Mouse (Mus musculus): ENCODE data around the gene Pck2. TPM values are rescaled to one million over a fixed set of nuclear protein-coding genes. Genes with fewer than 3 reads are reported as not detected.

The Pck2 gene
- total RNA-seq, 2 experiments from 2014 or later = 29.4 to 39.9 TPM

- no peak for DNase-seq
Observed at GRCm38 (mm10) chr14:55575711-55576110, 35.6 kb downstream of the Pck2 start.

DNA sequence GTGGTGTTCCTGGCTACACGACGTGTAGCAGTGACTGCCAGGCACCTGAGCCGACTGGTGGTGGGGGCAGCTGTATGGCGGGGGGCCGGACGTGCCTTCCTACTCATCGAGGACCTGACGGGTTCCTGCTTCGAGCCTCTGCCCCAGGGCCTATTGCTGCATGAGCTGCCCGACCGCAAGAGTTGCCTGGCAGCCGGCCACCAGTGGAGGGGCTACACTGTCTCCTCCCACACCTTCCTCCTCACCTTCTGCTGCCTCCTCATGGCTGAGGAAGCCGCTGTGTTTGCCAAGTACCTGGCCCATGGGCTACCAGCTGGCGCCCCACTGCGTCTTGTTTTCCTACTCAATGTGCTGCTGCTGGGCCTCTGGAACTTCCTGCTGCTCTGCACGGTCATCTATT is 36.3 kb downstream of the Pck2 start:
- DNase-seq = peak in 1 of 2 experiments; percentile 30

- DNase-seq = peak; percentile 88 to 92
Observed at GRCm38 (mm10) chr14:55577871-55578667, 38.0 kb downstream of the Pck2 start, which contains the start of gene Psme1. Gene Psme1 (plus strand): TSS chr14:55578123.

GRCm38 (mm10) chr14:55578668-55579269 is 38.7 kb downstream of the Pck2 start:
- DNase-seq = peak; percentile 85

DNA sequence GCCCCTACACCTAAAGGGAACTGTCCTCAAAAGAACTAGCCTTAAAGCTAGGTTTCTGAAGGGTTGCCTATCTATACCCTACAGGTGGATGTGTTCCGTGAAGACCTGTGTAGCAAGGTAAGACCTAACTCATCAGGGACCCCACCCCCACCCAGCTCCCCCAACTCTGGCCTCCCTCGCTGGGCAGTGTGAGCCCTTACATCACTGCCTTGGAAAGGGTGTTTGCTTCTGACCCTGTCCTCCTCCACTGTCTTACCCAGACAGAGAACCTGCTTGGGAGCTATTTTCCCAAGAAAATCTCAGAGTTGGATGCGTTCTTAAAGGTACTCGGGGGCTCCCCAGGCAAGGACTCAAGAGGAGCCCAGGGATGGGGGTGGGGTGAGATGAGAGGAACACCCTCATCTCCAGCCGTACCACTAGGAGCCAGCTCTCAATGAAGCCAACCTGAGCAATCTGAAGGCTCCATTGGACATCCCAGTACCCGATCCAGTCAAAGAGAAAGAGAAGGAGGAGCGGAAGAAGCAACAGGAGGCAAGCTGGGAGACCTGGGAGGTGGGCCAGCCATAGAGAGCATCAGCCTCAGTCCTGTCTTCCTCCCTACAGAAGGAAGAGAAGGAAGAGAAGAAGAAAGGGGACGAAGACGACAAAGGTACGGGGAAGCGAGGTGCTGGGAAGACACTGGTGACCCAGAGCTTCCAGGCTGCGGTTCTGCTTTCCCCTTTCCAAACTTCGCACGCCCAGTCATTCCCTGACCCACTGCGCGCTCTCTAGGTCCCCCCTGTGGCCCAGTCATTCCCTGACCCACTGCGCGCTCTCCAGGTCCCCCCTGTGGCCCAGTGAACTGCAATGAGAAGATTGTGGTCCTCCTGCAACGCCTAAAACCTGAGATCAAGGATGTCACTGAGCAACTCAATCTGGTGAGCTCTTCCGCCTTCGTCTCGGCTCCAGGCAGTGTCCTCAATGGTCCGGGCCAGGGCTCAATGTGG is 39.7 kb downstream of the Pck2 start:
- DNase-seq = no peak

GRCm38 (mm10) chr14:55580731-55581130 is 40.7 kb downstream of the Pck2 start:
- DNase-seq = no peak

DNA sequence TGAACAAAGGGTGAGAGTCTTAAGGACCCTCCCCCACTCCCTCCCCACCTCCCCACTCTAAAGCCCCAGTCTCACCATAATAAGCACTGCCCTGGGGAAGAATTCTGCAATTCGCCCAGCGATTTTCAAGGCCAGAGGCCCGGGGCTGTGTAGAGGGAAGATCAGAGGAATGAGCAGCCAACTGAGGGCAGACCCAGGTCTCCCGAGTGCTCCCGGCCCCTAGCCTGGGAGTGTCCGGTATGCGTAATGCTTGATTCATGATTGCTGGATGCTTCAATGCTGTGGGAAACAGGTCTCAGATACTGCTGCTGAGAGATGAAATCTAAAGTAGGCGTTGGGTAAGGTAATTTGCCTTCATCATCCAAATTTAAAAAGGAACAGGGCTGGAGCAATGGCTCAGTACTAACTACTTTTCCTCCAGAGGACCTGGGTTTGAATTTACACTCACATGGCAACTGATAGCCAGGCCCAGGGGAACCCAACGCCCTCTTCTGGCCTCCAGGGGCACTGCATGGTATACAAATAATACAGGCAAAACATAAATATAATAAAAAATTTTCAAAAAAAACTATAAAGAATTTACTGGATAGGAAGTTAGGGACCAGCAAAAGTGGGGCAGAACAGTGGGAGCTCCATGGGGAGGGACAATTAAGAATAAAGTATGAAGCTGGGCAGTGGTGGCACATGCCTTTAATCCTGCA is 42.1 kb downstream of the Pck2 start:
- DNase-seq = peak; percentile 31 to 47

GRCm38 (mm10) chr14:55584303-55584701 is 44.2 kb downstream of the Pck2 start:
- no peak for DNase-seq

GRCm38 (mm10) chr14:55584702-55585565 is 44.9 kb downstream of the Pck2 start, which contains the start of gene Emc9:
Gene Emc9 (minus strand): TSS chr14:55585302.
- peak; percentile 93 to 94 for DNase-seq

DNA sequence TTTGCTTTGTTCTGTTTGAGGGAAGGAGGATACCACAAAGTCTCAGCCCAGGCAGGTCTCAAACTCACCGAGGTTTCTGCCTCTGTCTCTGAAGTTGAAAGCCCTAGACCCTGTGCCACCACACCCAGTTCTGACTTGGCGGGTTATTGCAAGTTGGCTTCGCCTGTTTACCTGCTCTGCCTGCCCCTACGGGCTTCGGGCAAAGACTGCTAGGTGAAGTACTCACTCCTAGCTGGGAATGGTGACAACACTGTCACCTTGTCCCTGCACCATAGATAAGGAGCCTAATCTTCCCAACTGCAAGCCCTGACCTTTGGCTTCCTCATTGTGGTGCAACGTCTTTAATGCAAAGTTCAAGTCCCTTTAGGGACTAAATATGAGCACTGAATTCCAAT is 45.5 kb downstream of the Pck2 start:
- no peak for DNase-seq

GRCm38 (mm10) chr14:55586149-55586548 is 46.1 kb downstream of the Pck2 start:
- no peak for DNase-seq

DNA sequence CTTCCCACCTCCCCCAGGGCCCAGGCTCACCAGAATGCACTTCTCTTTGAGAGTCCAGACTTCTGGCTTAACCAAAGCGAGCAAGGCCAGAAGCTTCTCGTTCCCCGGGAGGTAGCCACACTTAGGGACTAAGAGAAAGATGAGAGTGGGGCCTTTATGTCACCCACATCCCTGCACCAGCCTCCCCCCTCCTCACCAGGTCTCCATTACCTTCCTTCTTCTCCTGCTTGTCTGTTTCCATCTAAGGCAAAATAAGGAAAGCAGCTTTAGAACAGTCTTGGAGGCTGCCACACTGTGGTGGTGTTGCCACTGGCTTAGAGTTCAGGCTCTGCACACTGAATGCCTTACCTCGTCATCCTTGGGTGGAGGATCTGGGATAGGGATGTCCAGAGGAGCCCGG is 49.2 kb downstream of the Pck2 start:
- no peak for DNase-seq

- no peak for DNase-seq
Observed at GRCm38 (mm10) chr14:55589771-55590448, 49.8 kb downstream of the Pck2 start.

DNA sequence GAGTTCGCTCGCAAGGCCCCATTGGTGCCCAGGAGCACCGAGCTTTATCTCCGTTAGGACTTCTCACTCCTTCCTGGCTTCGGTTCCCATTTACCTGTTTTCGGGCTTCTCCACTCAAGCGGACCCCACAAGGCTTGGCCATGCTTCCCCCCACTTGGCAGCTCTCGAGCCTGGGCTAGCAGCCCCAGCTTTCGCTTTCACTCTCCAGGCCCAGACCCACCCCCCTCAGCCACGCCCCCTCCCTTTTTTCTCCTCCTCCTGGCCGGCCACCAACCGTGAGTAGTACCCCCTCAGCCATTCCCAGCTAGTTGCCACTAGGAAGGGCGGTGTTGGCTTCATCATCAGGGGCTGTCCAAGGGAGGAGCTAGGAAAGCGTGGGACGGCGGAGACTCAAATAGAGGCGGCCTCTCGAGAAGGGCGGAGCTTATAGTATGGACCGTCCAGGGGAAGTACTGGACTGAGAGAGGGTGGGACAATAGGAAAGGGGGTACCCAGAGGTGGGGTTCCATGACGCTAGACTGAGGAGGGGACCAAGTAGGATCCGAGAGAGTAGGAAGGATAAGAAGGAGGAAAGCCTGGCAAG is 50.8 kb downstream of the Pck2 start, which contains the start of gene Psme2:
Gene Psme2 (minus strand): TSS at position 366 of the 583 bp plus-strand sequence.
- peak; percentile 94 to 95 for DNase-seq

DNA sequence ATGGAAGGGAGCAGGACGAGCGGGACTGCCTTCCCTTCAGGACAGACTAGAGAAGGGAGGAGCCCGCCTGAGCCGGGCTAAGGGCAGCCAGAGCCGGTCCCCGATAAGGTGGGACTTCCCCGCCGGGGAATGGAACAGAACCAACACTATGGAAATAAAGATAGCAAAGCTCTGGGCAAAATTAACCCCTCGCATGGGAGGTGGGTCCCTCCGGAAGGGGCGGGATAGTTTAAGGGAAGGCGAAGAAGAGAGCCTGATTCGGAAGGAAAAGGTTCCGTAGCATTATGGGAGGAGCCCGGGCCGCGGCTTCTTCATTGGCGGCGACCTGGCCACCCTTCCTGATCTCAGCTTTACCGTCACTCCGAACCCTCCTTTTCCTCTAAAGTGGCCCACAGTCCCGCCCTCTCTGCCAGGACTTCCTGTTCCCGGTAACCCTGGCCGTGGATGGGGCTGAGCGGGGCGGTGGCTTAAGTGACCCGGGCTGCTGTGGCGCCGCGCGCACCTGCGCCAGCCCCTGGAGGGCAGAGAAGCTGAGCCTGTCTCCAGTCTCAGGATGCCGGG is 51.3 kb downstream of the Pck2 start, which contains the start of gene Rnf31:
Gene Rnf31 (plus strand): TSS at position 378 of the 561 bp plus-strand sequence.
- peak; percentile 96 to 97 for DNase-seq

DNA sequence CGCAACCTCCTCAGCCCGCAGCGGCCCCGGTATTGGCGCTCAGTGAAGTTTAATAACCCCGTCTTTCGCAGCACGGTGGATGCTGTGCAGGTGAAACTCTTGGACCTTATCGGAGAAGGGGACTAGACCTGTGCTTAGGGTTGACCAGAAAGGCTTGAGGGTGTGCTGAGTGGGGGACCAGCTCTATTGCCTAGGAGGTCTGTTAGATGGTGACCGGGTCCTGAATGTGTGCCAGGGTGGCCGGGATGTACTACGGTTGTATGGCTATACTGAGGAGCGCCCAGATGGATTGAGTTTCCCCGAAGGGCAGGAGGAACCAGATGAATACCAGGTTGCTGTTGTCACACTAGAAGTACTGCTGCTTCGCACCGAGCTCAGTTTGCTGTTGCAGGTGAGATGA is 52.2 kb downstream of the Pck2 start:
- no peak for DNase-seq

GRCm38 (mm10) chr14:55596036-55596690 is 56.1 kb downstream of the Pck2 start:
- no peak for DNase-seq
